Mouse (Mus musculus) forebrain, postnatal 0 days (tissue): Measurements from ENCODE around the gene Fhad1. TPM values are rescaled to one million over a fixed set of nuclear protein-coding genes. Genes with fewer than 3 reads are reported as not detected.

Source experiments
- ATAC-seq: fragments of 200-750 bp; cut with Nextera tagmentation; 2 replicates; pipeline ENCODE4 v1.8.0; 2017; ENCODE audit warnings: mild to moderate bottlenecking, moderate library complexity
- DNase-seq: peaks from one replicate; pipeline ENCODE4 v3.0.0-alpha.2; 2015
- H3K27ac ChIP-seq: fragments of 300-500 bp; sonication (generic); 2 replicates; pipeline ENCODE4 v1.5.1; 2014; ENCODE audit warnings: low read depth, mild to moderate bottlenecking, antibody characterized with exemption, low read length, moderate library complexity, mixed read lengths
- H3K27me3 ChIP-seq: fragments of 300-500 bp; sonication (generic); 2 replicates; pipeline ENCODE4 v1.6.1; 2014; ENCODE audit warnings: mild to moderate bottlenecking, low read length, mixed read lengths; ENCODE audit not compliant: insufficient read depth
- H3K36me3 ChIP-seq: fragments of 300-500 bp; sonication (generic); 2 replicates; pipeline ENCODE4 v1.6.1; 2014; ENCODE audit warnings: mild to moderate bottlenecking, moderate library complexity; ENCODE audit not compliant: insufficient read depth
- H3K4me1 ChIP-seq: fragments of 300-500 bp; sonication (generic); 2 replicates; pipeline ENCODE4 v1.6.1; 2014; ENCODE audit warnings: antibody characterized with exemption; ENCODE audit not compliant: insufficient read depth
- H3K4me2 ChIP-seq: fragments of 300-500 bp; sonication (generic); 2 replicates; pipeline ENCODE4 v1.6.1; 2014; ENCODE audit warnings: low read depth, mild to moderate bottlenecking, moderate library complexity
- H3K4me3 ChIP-seq: fragments of 300-500 bp; sonication (generic); 2 replicates; pipeline ENCODE4 v1.5.1; 2014; ENCODE audit warnings: low read depth, low read length, mixed read lengths
- H3K9ac ChIP-seq: fragments of 300-500 bp; sonication (generic); 2 replicates; pipeline ENCODE4 v1.6.1; 2014; ENCODE audit warnings: mild to moderate bottlenecking
- H3K9me3 ChIP-seq: fragments of 300-500 bp; sonication (generic); 2 replicates; pipeline ENCODE4 v1.6.1; 2016; ENCODE audit warnings: low read length
- CTCF ChIP-seq: sonication (generic); IDR thresholded peaks from 2 replicates; pipeline ENCODE4 v1.5.1; 2016; ENCODE audit warnings: antibody characterized with exemption, control low read depth, low read depth
- WGBS: fragments of 180-500 bp; shearing (Covaris S2); extraction: QIAGEN DNeasy Blood & Tissue Kit; methylation state at CpG from one replicate; pipeline ENCODE4 v1.1.7; 2014; 5-methylcytosine and 5-hydroxymethylcytosine counted together
- polyA plus RNA-seq: library from polyadenylated mRNA; unstranded; fragments of >200 nt; fragmentation: Nextera tagmentation; extraction: Ambion mirVana; gene quantifications from 2 replicates; pipeline ENCODE4 v1.2.1, GENCODE M21; 2015
- total RNA-seq: library from RNA; depleted of rRNA; stranded (reverse); fragments of >200 nt; gene quantifications from 2 replicates; pipeline ENCODE4 v1.2.3, GENCODE M21; 2014; rRNA removed

Fhad1 gene
- total and polyA plus RNA-seq, 2 experiments from 2014 or later: 3.9 to 4.6 TPM

DNA sequence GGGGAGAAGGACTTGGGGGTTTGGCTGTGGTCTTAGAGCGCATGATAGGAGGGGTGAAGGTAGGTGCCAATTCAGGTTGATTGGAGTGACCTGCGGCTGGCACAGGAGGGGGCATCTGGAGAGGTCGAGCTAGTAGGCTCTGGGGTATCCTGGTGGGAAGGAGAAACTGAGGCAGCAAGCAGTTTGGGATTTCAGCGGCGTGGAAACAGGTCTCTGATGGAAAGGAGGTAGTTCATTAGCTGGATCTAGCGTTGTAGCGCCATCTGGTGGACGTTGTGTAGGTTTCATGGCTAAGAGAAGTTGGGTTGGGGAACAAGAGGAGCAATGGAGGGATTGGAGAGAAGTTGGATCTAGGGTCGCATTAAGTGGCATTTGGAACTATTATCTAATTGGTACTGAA lies 161.4 kb downstream of the Fhad1 start:
- Histone ChIP-seq H3K9me3 (no peaks in the 10 kb centered on the region), H3K27me3 (no peaks in the 10 kb centered on the region), H3K4me1 (no peaks in the 10 kb centered on the region), H3K9ac (no peak overlapping the region), H3K27ac (no peak overlapping the region), H3K4me3 (no peak overlapping the region), H3K4me2 (no peak overlapping the region), H3K36me3 (no peaks in the 10 kb centered on the region)
- DNase-seq: peak; percentile 79
- WGBS: 67% methylated on average over 9 of the region's 9 CpGs
- peak; percentile 85 for TF ChIP-seq CTCF
- ATAC-seq: no peak

DNA sequence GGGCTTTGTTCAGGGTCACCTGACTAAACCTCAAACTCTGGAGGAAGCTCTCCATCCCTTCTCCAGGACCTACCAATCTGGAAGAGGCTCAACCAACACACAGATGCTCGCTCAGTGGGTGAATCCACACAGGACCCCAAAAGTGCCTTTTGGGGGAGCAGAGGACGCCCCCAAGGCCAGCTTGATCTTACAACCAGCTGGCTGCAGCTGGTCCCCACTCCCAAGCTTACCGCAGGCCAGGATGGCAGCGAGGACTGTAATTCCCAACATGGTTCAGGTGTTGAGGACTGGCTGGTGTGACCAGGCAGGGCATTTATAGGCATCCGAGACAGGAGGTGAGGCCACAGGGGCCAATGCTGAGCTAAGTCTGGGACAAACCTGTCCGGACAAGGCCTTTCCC lies 168.9 kb downstream of the Fhad1 start, which contains the start of gene Ctrc:
Ctrc (minus strand) TSS at position 361 of the 400 bp plus-strand sequence.
- H3K9ac ChIP-seq: no peak within 1 kb of the TSS
- DNase-seq (no peak), ATAC-seq (no peak)
- H3K4me1 ChIP-seq: no peaks in the 10 kb centered on the region
- H3K4me3 ChIP-seq: no peak within 1 kb of the TSS
- no peaks in the 10 kb centered on the region for H3K27me3 ChIP-seq
- no peak within 1 kb of the TSS for H3K27ac ChIP-seq
- WGBS: 89% methylated on average over 6 of the region's 6 CpGs
- H3K4me2 ChIP-seq: no peak within 1 kb of the TSS
- no peaks in the 10 kb centered on the region for H3K9me3 ChIP-seq
- H3K36me3 ChIP-seq: no peaks in the 10 kb centered on the region
- TF ChIP-seq CTCF: no peak

Other genes starting within 250 kb of the Fhad1 start
- 14.3 and 19.2 TPM in 2 replicates for gene Dnajc16, start 224.2 kb downstream of the Fhad1 start, total RNA-seq
- gene Dnajc16, start 224.2 kb downstream of the Fhad1 start, polyA plus RNA-seq: 4.8 and 6.5 TPM in 2 replicates
- 13.2 and 17.7 TPM in 2 replicates for gene Casp9, start 221.5 kb downstream of the Fhad1 start, total RNA-seq
- 10.6 and 14.7 TPM in 2 replicates for gene Casp9, start 221.5 kb downstream of the Fhad1 start, polyA plus RNA-seq
- gene Cela2a, start 188.9 kb downstream of the Fhad1 start, total RNA-seq: 0.69 TPM in 1 of 2 replicates, not detected in the other
- 0.18 and 0.39 TPM in 2 replicates for gene Cela2a, start 188.9 kb downstream of the Fhad1 start, polyA plus RNA-seq
- not detected in 2 replicates for gene Ctrc, start 168.7 kb downstream of the Fhad1 start, total RNA-seq
- gene Ctrc, start 168.7 kb downstream of the Fhad1 start, polyA plus RNA-seq: not detected in 2 replicates
- 24.2 and 30.7 TPM in 2 replicates for gene Efhd2, start 140.2 kb downstream of the Fhad1 start, total RNA-seq
- 49.7 and 52.2 TPM in 2 replicates for gene Efhd2, start 140.2 kb downstream of the Fhad1 start, polyA plus RNA-seq
- gene Tmem51, start 69.2 kb upstream of the Fhad1 start, total RNA-seq: 3.5 and 5.7 TPM in 2 replicates
- 6.1 and 7.4 TPM in 2 replicates for gene Tmem51, start 69.2 kb upstream of the Fhad1 start, polyA plus RNA-seq
- 48.4 and 56.4 TPM in 2 replicates for gene Kazn, start 224.3 kb upstream of the Fhad1 start, total RNA-seq
- 15.1 and 18.7 TPM in 2 replicates for gene Kazn, start 224.3 kb upstream of the Fhad1 start, polyA plus RNA-seq